Mouse (Mus musculus): ENCODE measurements around the gene Traf2.
"Not testable (repeated sequence)": the region's sequence is repeated elsewhere in the genome, so short reads cannot be mapped to it uniquely, and the experiment has no call there.

Gene Traf2

GRCm38 (mm10) chr2:25575432-25576027, 28.8 kb upstream of the Traf2 start:
- DNase-seq = peak; percentile 48

GRCm38 (mm10) chr2:25574579-25575431, 28.1 kb upstream of the Traf2 start, which contains the start of the genes Mamdc4 and Phpt1:
Gene Mamdc4, minus strand, starts transcription at chr2:25574845.
Gene Phpt1, minus strand, starts transcription at chr2:25575224.
- peak; percentile 95 for DNase-seq

GRCm38 (mm10) chr2:25574136-25574535, 27.4 kb upstream of the Traf2 start:
- DNase-seq = no peak

GRCm38 (mm10) chr2:25573068-25573467, 26.3 kb upstream of the Traf2 start:
- DNase-seq = no peak

GRCm38 (mm10) chr2:25571221-25571620, 24.5 kb upstream of the Traf2 start:
- DNase-seq = no peak

- DNase-seq = no peak
These were observed 22.6 kb upstream of the Traf2 start for GRCm38 (mm10) chr2:25569323-25569722.

- DNase-seq = no peak
These were observed 21.8 kb upstream of the Traf2 start for GRCm38 (mm10) chr2:25568473-25569019.

GRCm38 (mm10) chr2:25566558-25566957, 19.8 kb upstream of the Traf2 start:
- no peak for DNase-seq

GRCm38 (mm10) chr2:25565741-25566140, 19.0 kb upstream of the Traf2 start:
- no peak for DNase-seq

- no peak for DNase-seq
These were observed 15.2 kb upstream of the Traf2 start for GRCm38 (mm10) chr2:25561946-25562345.

- DNase-seq = no peak
These were observed 13.8 kb upstream of the Traf2 start for GRCm38 (mm10) chr2:25560551-25560950.

GRCm38 (mm10) chr2:25558774-25559173, 12.0 kb upstream of the Traf2 start:
- no peak for DNase-seq

GRCm38 (mm10) chr2:25557964-25558360, 11.2 kb upstream of the Traf2 start:
- DNase-seq = no peak

GRCm38 (mm10) chr2:25557221-25557963, 10.7 kb upstream of the Traf2 start, which contains the start of gene Edf1:
Gene Edf1, plus strand, starts transcription at chr2:25557847.
- DNase-seq = peak; percentile 96

- no peak for DNase-seq
These were observed 9.6 kb upstream of the Traf2 start for GRCm38 (mm10) chr2:25556296-25556695.

GRCm38 (mm10) chr2:25555479-25555878, 8.7 kb upstream of the Traf2 start:
- DNase-seq = not testable (repeated sequence)

- DNase-seq = not testable (repeated sequence)
These were observed 6.5 kb upstream of the Traf2 start for GRCm38 (mm10) chr2:25553171-25553786.

- no peak for DNase-seq
These were observed 4.4 kb upstream of the Traf2 start for GRCm38 (mm10) chr2:25551186-25551585.

GRCm38 (mm10) chr2:25549021-25549991, 2.6 kb upstream of the Traf2 start:
- DNase-seq = no peak

- DNase-seq = no peak
These were observed 537 bp downstream of the Traf2 start for GRCm38 (mm10) chr2:25545996-25546810.

Measured in liver (tissue).